Mouse (Mus musculus) heart, postnatal 0 days (tissue): ENCODE data around the gene Stk38l. TPM values are rescaled to one million over a fixed set of nuclear protein-coding genes. Genes with fewer than 3 reads are reported as not detected.
A peak's percentile ranks its signal among the peaks of the same experiment; 100 is the strongest.

Source experiments
- ATAC-seq: fragments of 200-750 bp; cut with Nextera tagmentation; 2 replicates; pipeline ENCODE4 v1.8.0; 2017; ENCODE audit warnings: low read depth, moderate number of reproducible peaks, moderate library complexity; ENCODE audit not compliant: insufficient read depth
- DNase-seq: peaks from one replicate; pipeline ENCODE4 v3.0.0-alpha.2; 2016; ENCODE audit warnings: low spot score
- H3K27ac ChIP-seq: fragments of 300-500 bp; sonication (generic); 2 replicates; pipeline ENCODE4 v1.5.1; 2014; ENCODE audit warnings: low read depth, mild to moderate bottlenecking
- H3K27me3 ChIP-seq: fragments of 300-500 bp; sonication (generic); 2 replicates; pipeline ENCODE4 v1.6.1; 2014; ENCODE audit warnings: low read length, mixed read lengths; ENCODE audit not compliant: control insufficient read depth, insufficient read depth
- H3K36me3 ChIP-seq: fragments of 300-500 bp; sonication (generic); replicated peaks from 2 replicates; pipeline ENCODE4 v1.6.1; 2014; ENCODE audit warnings: low read length, mixed read lengths; ENCODE audit not compliant: control insufficient read depth, insufficient read depth
- H3K4me1 ChIP-seq: fragments of 300-500 bp; sonication (generic); 2 replicates; pipeline ENCODE4 v1.6.1; 2014; ENCODE audit warnings: antibody characterized with exemption; ENCODE audit not compliant: control insufficient read depth, insufficient read depth
- H3K4me2 ChIP-seq: fragments of 300-500 bp; sonication (generic); 2 replicates; pipeline ENCODE4 v1.6.1; 2014; ENCODE audit warnings: low read depth, mild to moderate bottlenecking, low read length, moderate library complexity
- H3K4me3 ChIP-seq: fragments of 300-500 bp; sonication (generic); 2 replicates; pipeline ENCODE4 v1.5.1; 2014; ENCODE audit warnings: low read depth, low read length
- H3K9ac ChIP-seq: fragments of 300-500 bp; sonication (generic); replicated peaks from 2 replicates; pipeline ENCODE4 v1.6.1; 2014; ENCODE audit warnings: low read depth, low read length, mixed read lengths
- H3K9me3 ChIP-seq: fragments of 300-500 bp; sonication (generic); replicated peaks from 2 replicates; pipeline ENCODE4 v1.6.1; 2016; ENCODE audit warnings: low read length; ENCODE audit not compliant: control insufficient read depth
- CTCF ChIP-seq: IDR thresholded peaks from 2 replicates; pipeline ENCODE4 v1.5.1; 2016; ENCODE audit warnings: antibody characterized with exemption, control low read depth, low read depth
- EP300 ChIP-seq: IDR thresholded peaks from 2 replicates; pipeline ENCODE4 v1.6.1; 2016; ENCODE audit warnings: antibody characterized with exemption, low read depth
- WGBS: fragments of 180-500 bp; shearing (Covaris S2); extraction: QIAGEN DNeasy Blood & Tissue Kit; methylation state at CpG from one replicate; pipeline ENCODE4 v1.1.7; 2014; 5-methylcytosine and 5-hydroxymethylcytosine counted together
- polyA plus RNA-seq: library from polyadenylated mRNA; unstranded; fragments of >200 nt; fragmentation: Nextera tagmentation; extraction: Ambion mirVana; gene quantifications from 2 replicates; pipeline ENCODE4 v1.2.1, GENCODE M21; 2015
- total RNA-seq: library from RNA; depleted of rRNA; stranded (reverse); fragments of >200 nt; gene quantifications from 2 replicates; pipeline ENCODE4 v1.2.3, GENCODE M21; 2014; ENCODE audit warnings: low replicate concordance

Gene Stk38l
- total and polyA plus RNA-seq, 2 experiments from 2014 or later, result 13.4 to 20.5 TPM

DNA sequence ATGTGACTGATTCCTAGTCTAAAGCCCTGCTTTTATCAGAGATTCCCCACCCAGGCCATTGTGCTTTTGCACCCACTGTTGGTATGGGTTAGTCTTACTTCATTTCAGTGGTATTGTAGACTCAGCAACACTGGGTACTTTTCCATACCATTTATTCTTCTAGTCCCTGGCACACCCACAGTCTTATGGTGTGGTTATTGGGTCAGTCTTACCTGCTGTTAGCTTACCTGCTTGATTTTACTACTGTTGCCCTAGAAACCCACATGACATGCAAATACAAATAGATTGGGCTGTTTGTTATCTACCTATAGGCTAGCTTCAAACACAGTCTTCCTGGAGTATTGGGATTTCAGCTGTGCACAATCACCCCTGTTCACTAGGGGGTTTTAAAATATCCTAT is 22.3 kb downstream of the Stk38l start:
- H3K4me2 ChIP-seq, result no peak overlapping the region
- no peak overlapping the region for H3K4me3 ChIP-seq
- peaks cover 41% of the 10 kb centered on the region for H3K4me1 ChIP-seq
- H3K27me3 ChIP-seq, result no peaks in the 10 kb centered on the region
- no peak for ATAC-seq
- H3K27ac ChIP-seq, result peak overlapping the region; percentile 59; the same call in 1 of the 2 replicates
- DNase-seq, result no peak
- H3K36me3 ChIP-seq, result no peaks in the 10 kb centered on the region
- H3K9ac ChIP-seq, result no peak overlapping the region
- TF ChIP-seq EP300, result no peak
- TF ChIP-seq CTCF, result no peak
- H3K9me3 ChIP-seq, result no peaks in the 10 kb centered on the region

- ATAC-seq (no peak), DNase-seq (no peak)
- Histone ChIP-seq H3K4me3 (no peak overlapping the region), H3K27ac (peak overlapping the region; percentile 52; the same call in 1 of the 2 replicates), H3K36me3 (no peaks in the 10 kb centered on the region), H3K9ac (no peak overlapping the region), H3K4me1 (peaks cover 53% of the 10 kb centered on the region), H3K4me2 (no peak overlapping the region), H3K9me3 (no peaks in the 10 kb centered on the region), H3K27me3 (no peaks in the 10 kb centered on the region)
- WGBS, result 39% methylated on average over 1 of the region's 1 CpGs
- no peak for TF ChIP-seq EP300
Measured at GRCm38 (mm10) chr6:146748271-146748670, 23.5 kb downstream of the Stk38l start.

GRCm38 (mm10) chr6:146751671-146752070 is 26.9 kb downstream of the Stk38l start:
- no peak overlapping the region for H3K9ac ChIP-seq
- H3K9me3 ChIP-seq, result no peaks in the 10 kb centered on the region
- no peaks in the 10 kb centered on the region for H3K36me3 ChIP-seq
- 35% methylated on average over 1 of the region's 1 CpGs for WGBS
- H3K27me3 ChIP-seq, result no peaks in the 10 kb centered on the region
- peak; percentile 93 for ATAC-seq
- peak overlapping the region; percentile 64 for H3K27ac ChIP-seq
- H3K4me2 ChIP-seq, result no peak overlapping the region; the same call in 1 of the 2 replicates
- DNase-seq, result peak; percentile 80
- no peak for TF ChIP-seq CTCF
- no peak for TF ChIP-seq EP300
- peaks cover 65% of the 10 kb centered on the region for H3K4me1 ChIP-seq
- no peak overlapping the region for H3K4me3 ChIP-seq

DNA sequence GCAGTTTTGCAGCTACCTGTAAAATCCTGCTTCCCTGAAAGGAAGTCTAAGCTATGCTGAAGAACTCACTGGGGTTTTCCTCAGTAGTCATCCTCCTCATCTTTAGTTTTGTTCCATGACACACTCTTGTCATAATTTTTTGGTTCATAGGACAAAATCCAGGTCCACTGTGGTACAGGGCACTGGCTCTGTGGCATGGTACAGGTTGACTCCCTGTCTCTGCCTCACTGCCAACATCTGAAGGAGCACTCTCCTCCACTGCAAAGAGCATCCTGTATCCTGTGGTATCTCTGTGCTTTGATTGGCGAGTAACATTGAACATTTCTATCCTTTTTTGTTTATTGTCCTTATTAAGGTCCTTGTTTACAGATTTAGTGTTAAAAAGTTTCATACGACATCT is 27.4 kb downstream of the Stk38l start:
- H3K9me3 ChIP-seq, result no peaks in the 10 kb centered on the region
- no peaks in the 10 kb centered on the region for H3K36me3 ChIP-seq
- H3K27ac ChIP-seq, result peak overlapping the region; percentile 64
- WGBS, result 80% methylated on average over 2 of the region's 2 CpGs
- peaks cover 63% of the 10 kb centered on the region for H3K4me1 ChIP-seq
- no peaks in the 10 kb centered on the region for H3K27me3 ChIP-seq
- no peak for DNase-seq
- no peak for ATAC-seq
- no peak overlapping the region for H3K4me2 ChIP-seq
- H3K4me3 ChIP-seq, result no peak overlapping the region
- no peak for TF ChIP-seq CTCF
- TF ChIP-seq EP300, result no peak
- H3K9ac ChIP-seq, result no peak overlapping the region

DNA sequence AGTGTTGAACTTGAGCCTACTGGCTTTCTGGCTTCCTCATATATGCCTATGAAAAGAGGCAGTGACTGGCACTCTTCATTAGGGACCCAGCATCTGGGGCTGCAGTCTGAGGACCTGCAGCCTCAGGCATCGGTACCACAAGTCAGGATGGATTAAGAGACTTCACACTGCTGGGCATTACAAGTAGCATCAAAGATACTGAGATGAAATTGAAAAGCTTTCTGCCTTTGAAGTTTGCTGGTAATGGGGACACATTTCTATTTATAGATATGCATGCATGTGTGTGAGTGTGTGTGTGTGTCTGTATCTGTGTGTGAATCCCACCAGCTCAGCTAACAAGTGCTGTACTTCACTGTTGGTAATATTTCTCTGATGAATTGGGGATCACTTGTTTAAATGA is 27.8 kb downstream of the Stk38l start:
- H3K27me3 ChIP-seq, result no peaks in the 10 kb centered on the region
- no peak for TF ChIP-seq CTCF
- TF ChIP-seq EP300, result no peak
- H3K4me3 ChIP-seq, result no peak overlapping the region
- H3K36me3 ChIP-seq, result no peaks in the 10 kb centered on the region
- H3K27ac ChIP-seq, result 0 out of 2 replicates have a peak overlapping the region, but pooled peaks have one; percentile 32
- H3K4me2 ChIP-seq, result no peak overlapping the region
- H3K4me1 ChIP-seq, result peaks cover 59% of the 10 kb centered on the region
- WGBS, result 31% methylated on average over 1 of the region's 1 CpGs
- H3K9me3 ChIP-seq, result no peaks in the 10 kb centered on the region
- no peak for DNase-seq
- no peak overlapping the region for H3K9ac ChIP-seq
- no peak for ATAC-seq

- ATAC-seq, result no peak
Measured at GRCm38 (mm10) chr6:146753560-146754160, 28.9 kb downstream of the Stk38l start.

More at GRCm38 (mm10) chr6:146753560-146754160, 28.9 kb downstream of the Stk38l start:
- Histone ChIP-seq H3K4me3 (no peak overlapping the region), H3K4me1 (peaks cover 53% of the 10 kb centered on the region), H3K36me3 (no peaks in the 10 kb centered on the region), H3K9me3 (no peaks in the 10 kb centered on the region), H3K27ac (peak overlapping the region; percentile 20), H3K4me2 (no peak overlapping the region), H3K27me3 (no peaks in the 10 kb centered on the region), H3K9ac (no peak overlapping the region)
- TF ChIP-seq EP300, result no peak
- no peak for TF ChIP-seq CTCF
- DNase-seq, result no peak
- WGBS, result 29% methylated on average over 2 of the region's 2 CpGs
